Mouse (Mus musculus) retina, embryonic 14.5 days (tissue): ENCODE data around the gene Pfdn5.
A peak's percentile ranks its signal among the peaks of the same experiment; 100 is the strongest.

Source experiments
- DNase-seq: peaks from one replicate; pipeline ENCODE4 v3.0.0-alpha.2; 2015; ENCODE audit warnings: low spot score

Pfdn5 gene

DNA sequence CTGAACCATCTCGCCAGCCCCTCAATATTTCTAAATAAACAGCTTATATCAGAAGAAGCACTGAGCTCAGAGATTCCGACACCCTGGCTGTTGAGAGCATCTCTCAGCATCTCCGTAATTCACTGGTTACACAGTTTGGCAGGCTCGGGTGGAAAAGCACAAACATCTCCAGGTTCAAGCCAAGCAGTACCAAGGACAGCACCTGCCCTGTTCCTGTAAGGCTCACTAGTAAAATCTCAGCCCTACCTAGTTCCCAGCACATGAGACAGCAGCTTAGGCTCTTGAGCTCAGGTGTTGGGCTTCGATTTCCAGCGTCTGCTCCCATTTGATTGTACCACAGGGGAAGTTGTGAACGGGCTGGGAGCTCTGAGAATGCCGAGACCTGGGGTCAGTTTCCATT lies 9.3 kb downstream of the Pfdn5 start:
- DNase-seq: no peak

DNA sequence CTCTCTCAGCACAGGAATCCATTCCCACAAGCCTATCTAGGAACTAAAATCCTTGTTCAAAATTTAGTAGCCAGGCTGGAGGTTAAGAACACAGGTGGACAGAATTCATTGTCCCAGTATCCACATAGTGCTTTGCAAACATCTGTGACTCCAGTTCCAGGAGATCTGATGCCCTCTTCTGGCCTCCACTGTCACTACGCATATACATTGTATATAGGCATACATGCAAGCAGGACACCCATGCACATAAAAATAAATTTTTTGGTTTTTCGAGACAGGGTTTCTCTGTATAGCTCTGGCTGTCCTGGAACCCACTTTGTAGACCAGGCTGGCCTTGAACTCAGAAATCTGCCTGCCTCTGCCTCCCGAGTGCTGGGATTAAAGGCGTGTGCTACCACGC lies 10.0 kb downstream of the Pfdn5 start:
- DNase-seq: peak; percentile 43

DNA sequence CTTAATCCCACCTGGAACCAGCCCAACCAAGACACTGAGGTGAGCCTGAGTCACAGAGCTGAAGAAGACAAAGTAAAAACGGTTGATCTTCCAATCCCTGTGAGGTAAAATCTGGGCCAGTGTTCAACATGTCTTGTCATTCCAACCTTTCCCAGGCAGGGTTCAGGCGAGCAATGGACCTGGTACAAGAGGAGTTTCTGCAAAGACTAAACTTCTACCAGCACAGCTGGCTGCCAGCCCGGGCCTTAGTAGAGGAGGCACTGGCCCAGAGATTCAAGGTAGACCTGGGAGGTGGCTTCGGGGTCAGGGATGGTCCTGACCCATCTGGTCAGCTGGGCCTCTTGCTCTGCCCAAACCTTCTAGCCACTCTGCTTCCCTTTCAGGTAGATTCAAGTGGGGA lies 11.0 kb downstream of the Pfdn5 start:
- DNase-seq: no peak

DNA sequence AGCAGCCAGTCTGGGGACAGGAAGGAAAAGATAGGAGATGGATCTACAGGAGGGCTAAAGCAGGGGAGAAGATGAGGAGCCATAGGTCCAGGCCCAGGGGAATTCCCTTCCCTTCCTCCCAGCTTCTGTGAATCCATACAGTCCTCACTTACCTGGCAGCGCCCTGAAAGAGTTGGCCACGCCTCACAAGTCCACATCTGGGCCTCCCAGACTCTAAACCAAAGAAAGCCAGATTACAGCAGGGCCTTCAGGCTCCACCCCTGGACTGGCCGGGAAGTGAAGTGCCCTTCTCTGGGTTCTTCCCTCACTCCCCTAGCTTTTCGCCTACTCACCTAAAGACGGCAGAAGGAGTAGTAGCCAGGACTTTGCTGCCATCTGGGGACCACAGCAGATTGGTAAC lies 13.7 kb downstream of the Pfdn5 start:
- no peak for DNase-seq

DNA sequence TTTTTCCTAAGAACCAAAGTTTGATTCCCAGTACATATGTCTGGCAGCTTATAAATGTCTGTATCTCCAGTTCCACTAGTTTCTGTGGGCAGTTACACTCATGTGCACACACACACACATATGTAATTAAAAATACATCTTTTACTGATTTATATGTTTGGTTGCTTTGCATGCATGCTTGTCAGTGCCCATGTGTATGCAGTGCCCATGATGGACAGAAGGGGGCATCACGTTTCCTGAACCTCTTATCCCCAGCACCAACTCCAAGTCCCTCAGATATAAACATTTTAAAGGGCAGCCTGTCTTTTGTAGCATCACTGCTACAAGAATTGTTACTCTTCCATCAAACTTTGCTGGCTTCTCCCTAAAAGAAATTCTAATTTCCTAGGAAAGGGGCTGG lies 15.7 kb downstream of the Pfdn5 start:
- peak; percentile 66 for DNase-seq

DNA sequence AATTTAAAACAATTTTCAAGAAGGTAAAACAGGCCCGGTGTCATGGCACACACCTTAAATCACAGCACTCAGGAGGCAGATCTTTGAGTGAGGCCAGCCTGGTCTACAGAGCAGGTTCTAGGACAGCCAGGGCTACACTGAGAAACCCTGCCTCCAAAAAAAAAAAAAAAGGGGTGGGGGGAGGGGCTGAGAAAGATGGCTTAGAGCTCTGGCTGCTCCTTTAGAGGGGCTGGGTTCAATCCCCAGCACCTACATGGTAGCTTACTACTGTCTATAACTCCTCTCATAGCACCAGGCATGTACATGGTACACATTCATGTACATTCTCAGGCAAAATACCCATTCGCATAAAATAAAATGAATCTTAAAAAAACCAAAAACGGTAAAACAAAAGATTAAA lies 18.6 kb downstream of the Pfdn5 start:
- DNase-seq: no peak

DNA sequence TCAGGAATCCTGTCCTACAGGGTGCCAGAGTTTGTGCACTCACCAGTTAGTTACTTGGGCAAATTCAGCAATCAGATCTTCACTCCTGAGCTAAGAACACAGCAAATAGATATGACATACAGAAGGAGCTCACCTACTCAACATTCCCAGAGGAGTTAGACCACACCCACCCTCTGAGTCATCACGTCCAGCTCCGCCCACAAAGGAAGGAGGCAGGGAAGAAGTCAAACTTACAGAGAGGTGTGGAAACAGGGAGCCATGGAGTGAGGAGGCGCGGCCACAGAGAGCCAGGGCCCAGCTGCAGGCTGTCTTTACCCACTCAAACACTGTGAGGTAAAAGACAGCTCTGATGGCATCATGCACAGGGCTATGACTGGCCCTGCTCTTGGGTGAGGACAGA lies 20.5 kb downstream of the Pfdn5 start:
- no peak for DNase-seq

DNA sequence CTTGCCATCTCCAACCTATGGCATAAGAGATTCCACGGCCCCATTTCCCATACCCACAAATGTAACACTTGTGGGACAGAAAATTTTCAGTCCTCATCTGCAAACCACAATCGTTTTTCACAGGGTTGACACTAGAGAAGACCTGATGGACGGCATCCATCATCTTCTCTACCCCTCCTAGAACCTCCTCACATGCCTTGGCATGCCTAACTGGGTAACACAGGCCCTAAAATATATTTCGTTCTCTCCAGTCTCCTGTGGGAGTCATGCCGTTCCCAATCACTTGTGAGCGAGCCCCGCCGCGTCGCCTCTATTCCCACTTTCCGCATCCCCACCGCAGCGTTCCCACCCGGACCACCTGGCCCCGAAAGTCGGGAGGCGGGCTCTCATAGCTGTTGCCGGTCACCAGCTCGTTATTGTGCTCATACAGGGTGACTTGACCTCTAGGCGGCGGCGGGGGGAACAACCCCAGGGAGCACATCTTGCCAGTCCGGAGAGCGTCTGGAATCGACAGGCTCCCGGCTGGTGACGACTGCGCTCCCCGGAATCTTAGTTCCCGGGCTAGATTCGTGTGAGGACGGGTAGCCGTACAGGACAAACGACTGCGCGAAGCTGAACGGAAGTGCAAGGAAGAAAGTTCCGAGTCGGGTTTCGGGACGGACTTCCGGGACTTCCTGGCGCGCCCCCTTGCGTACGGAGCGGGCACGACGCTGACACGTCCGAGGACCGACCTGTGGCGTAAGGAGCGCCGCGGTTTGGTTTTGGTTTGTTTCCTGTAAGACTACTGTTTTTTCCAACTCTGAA lies 24.4 kb downstream of the Pfdn5 start, which contains the start of gene Aaas:
Aaas (minus strand) TSS at position 634 of the 804 bp plus-strand sequence.
- DNase-seq: peak; percentile 96

DNA sequence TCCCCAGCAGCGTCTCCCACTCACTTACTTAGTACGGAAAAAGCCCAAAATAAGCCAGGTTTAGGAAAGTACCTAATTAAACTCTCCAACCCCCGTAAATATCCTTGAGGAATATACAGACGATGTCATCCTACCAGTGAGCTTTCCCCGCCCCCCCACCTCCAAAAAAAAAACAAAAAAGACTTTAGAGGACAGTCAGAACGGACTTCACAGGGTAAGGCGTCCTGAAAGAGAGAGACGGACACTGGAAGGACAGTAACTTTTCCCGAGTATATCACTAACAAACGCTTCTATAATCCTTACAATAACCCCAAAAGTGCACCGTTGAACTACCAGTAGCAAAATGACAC lies 25.0 kb downstream of the Pfdn5 start:
- DNase-seq: no peak

DNA sequence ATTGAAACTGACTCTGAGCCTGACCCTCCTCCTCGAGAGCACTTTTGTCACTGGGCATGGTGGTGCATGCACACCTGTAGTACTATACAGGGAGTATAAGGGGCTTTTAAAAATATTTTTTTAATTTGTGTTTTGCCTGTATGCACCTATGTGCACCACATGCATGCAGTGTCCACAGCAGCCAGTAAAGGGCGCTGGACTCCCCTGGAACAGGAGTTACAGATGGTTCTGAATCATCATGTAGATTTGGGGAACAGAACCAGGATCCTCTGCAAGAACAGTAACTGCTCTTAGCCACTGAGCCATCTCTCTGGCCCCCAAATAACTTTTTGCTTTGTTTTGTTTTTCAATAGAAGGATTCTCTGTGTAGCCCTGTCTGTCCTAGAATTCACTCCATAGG lies 26.3 kb downstream of the Pfdn5 start:
- no peak for DNase-seq

DNA sequence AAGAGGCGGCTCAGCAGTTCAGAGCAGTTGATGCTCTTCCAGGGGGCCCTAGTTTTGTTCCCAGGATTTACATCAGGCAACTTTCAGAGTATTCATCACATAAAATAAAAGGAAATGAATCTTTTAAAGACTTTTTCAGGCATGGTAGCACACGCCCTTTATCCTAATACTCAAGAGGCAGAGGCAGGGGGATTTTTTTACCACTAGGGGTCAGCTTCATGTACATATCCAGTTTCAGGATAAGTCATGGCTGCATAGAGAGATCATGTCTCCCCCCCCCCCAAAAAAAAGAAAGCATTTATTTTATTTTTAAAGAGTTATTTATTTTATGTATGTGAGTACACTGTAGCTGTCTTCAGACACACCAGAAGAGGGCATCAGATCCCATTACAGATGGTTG lies 28.1 kb downstream of the Pfdn5 start:
- no peak for DNase-seq

DNA sequence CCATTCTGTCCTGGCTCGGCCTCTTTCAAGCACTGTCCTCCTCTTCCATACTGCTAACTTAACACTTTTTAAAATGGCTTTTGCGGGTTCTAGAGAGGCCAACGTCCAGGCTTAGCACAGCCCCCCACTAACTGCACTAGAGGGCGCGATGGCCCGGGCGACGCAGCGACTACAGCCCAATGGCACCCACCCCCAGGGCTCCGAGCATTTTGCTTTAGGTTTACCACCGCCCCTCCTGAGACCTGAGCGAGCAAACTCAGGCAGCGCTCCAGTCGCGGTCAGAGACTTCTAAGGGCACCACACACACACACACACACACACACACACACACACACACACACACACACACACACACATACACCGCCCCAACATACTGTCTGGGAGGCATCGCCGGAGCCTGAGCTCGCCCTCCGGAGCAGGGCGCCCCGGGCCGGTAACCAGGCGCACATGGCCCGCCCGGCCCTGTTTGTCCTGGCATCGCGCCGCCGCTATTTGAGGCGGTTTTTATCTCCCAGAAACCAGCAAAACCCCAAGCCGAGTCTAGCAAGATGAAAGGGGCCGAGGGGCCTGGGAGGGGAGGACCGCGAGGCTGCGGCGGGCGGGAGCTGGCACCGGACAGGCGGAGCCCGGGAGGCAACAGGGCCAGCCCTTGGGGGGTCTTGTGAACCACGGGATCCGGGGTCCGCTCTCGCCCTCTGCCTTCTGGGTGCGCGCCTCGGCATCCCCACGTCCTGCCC lies 29.4 kb downstream of the Pfdn5 start:
- peak; percentile 72 for DNase-seq

DNA sequence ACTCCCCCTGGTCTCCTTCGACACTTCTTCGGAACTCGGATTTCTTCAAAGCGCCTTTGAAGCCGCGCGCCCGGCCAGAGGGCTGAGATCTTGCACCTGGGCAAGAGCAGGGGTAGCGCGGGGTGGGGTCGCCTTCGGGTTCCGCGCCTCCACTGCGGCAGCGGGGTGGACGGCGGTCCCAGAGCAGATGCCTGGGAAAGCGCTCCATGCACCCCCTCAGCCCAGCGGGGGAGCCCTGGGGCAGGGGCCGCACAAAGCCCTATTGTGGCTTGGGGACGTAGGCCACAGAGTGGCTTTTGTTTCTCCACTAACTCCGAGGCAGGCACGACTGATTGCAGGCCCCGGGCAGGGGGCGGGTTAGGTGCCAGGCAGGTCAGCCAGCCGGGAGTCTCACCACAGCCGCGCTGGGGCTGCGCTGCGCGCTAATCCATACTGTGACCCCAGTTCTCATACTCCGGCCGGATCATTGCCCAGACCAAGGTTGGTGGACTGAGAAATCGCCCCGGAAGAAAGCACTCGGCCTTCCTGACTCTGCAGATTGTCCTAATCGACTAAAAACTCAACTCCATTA lies 30.0 kb downstream of the Pfdn5 start:
- peak; percentile 68 for DNase-seq

DNA sequence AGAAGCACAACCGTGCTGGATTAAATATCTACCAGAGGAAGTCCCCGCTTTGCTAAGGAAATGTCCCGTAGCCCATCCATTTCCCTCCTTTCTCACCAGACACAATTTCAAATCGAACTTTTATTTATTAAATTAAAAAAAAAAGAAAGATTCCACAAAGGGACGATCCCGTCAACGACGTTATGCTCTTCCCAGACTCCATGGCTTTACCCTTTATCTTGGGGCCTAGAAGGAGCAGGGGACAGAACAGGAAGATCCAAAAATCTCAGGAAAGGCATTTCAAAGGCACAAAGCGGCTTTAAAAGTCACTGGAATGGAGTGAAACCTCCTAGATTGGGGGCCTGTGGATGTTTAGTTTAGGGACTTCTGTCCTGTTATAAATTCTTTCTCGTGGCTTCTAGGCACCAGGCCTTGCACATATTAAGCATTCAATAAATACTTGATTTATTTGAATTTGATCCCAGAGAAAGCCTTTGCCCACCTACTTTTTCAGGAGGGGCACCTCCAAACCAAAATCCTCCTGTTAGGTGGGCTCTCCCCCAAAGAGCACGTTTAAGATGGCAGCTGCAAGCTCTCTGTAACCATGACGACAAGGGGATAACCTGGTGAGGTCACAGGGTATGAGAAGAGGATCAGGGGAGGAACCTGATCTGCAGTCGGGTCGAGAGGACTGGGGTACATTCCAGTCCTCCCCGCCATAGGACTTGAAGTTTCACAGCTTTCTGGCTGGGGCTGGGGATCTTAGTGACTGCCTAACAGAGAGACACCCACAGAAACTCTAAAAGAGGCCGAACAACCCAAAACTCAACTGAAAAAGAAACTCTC lies 30.8 kb downstream of the Pfdn5 start:
- no peak for DNase-seq

DNA sequence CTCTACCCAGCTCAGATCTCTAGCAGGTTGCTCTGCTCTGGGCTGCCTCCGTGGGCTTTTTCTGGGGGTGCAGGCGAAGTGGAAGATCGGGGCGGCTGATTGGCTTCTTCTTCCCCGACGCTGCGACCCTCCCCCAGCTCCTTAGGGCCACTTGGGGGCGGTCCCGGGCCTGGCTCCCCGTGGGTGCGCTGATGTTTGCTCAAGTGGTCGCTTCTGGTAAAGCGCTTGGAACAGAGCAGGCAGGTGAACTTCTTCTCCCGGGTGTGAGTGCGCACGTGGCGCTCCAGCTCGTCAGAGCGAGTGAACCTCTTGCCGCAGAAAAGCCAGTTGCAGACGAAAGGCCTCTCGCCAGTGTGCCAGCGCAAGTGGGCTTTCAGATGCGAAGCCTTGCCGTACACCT lies 32.2 kb downstream of the Pfdn5 start:
- DNase-seq: peak; percentile 63

DNA sequence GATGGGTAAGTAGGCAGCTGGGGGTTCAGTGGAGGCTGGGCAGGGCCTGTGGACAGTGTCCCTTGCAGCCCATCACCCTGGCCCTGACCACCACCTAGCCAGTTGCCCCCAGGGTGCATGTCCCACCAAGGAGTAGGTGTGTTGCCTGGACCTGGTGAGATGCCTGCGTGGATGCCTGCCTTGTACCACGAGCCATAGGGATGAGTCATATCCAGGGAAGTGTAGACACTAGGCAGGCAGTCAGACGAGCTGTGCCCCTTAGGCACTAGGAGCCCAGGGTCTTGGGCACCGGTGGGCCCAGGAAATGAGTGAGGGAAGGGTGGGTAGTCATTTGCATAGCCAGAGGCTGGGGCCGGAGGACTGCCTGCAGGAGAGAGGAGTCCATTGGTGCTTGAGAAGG lies 32.9 kb downstream of the Pfdn5 start:
- no peak for DNase-seq

DNA sequence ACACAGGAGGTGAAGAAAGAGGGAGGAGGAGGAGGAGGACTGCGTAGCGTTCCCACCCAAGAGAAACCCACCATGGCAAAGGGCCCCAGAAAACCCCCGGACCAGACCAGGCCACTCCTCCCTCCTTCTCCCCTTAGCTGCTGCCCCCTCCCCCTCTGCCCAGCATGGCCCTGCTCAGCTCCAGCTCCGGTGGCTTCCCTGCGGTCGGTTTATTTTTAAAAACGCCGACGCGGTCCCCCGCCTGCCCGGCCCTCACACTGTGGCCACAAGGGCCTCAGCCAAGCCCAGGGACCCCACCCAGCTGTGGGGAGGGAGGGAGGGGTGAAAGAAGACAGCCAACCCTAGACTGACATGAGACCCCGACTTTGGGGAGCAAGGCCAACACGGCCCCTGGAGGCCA lies 36.7 kb downstream of the Pfdn5 start:
- DNase-seq: no peak

DNA sequence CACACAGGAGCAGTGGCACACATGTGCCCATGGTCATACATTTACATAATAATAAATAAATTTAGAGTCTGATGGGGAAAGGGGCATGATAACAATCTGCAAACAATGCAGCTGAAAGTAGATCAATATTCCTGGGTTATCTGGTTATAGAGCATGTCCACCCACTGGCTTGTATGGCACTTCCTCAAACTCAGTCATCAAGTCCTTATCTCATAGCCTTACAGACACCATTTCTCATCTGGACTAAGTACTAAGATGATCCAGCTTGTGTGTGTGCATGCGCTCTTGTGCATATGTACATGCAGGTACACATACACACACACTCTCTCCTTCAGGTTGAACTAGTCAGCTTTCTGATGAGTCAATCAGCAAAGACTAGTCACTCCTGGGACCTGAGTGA lies 38.8 kb downstream of the Pfdn5 start:
- no peak for DNase-seq

DNA sequence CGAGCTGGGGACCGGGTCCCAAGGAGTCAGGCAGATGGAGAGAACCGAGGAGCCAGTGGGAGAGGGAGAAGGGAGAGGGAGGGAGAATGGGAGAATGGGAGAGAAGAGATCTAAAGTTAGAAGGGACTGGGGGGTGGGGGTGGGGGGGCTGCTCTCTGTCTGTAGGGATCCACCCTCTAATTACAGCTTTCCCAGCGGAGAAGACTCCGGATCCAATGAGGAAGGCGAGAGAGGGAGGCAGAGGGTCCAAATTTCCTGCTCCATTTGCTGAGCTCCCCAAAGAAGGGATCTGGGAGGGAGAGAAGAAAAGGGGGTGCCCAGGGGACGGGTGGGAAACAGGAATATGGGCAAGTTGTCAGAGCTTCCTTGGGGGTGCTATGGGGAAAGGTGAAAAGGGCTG lies 40.3 kb downstream of the Pfdn5 start:
- DNase-seq: no peak

DNA sequence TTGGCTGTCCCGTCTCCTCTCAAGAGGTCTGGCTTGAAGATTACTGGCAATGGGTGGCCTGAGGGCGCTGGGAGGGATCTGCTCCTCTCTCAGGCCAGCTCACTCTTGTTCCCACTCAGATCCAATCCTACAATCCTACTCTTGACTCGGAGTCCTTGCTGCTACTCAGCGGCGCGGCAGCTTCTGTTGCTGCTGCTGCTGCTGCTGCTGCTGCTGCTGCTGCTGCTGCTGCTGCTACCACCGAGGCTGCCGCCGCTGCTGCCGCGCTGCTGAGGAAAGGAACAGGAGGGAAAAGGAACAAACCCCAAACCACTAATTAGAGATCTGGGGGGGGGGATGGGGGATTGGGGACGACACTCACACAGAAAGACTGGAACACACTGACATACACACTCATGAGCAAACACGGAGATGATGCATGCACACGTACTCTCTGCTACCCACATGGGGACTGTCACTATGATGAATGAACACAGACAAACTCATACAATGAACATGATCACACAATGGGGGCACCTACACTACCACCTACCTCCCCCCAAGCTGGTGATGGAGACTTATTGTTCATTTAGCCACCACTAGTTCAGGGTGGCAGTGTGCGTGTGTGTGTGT lies 40.9 kb downstream of the Pfdn5 start, which contains the start of gene Sp7:
Sp7 (minus strand) TSS at position 450 of the 612 bp plus-strand sequence.
- peak; percentile 48 for DNase-seq

DNA sequence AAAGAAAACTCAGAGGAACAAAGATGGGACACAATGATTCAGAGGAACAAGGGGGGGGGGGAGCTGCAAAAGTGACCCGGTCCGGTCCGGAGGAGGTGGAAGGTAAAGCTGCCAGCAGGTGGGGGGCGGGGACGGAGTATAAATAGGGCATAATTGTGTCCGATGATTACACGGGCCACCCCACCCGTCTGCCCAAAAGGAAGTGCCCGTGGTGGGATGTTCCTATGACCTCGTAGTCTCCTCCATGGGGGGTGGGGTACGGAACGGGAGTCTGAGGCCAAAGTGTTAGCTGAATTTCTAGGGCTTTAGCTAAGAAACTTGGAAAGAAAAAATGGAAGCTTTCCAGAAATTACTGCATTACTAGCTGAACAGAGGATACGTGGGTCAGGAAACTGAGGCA lies 44.1 kb downstream of the Pfdn5 start:
- DNase-seq: no peak

DNA sequence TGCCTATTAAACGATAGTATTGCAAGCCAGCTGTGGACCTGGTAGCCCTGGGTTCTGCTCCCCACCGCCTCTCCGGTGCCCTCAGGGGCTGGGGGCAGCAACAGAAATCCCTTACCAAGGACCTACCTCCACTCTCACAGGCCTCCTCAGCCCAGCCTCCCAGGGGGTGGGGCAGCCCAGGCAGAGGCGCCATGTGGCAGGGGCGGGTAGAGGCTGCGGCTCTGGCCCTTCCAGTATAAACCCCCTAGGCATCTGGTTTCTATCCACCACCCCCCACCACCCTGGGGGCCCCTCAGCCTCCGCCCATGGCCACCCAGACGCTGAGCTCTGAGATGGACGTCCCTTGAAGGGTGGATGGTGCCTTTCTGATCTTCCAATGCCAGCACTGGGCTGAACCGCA lies 44.8 kb downstream of the Pfdn5 start:
- no peak for DNase-seq
